Mouse (Mus musculus) ES-CJ7 (cell line): Measurements from ENCODE around the gene 1700019A02Rik.

Experiments used
- DNase-seq: peaks from one replicate; pipeline ENCODE4 v3.0.0; 2011; ENCODE audit warnings: low read depth, low spot score

The 1700019A02Rik gene

GRCm38 (mm10) chr1:53187536-53187935 is at the start of gene 1700019A02Rik:
TSS of gene 1700019A02Rik (minus strand) at chr1:53187636.
- peak; percentile 16 for DNase-seq

DNA sequence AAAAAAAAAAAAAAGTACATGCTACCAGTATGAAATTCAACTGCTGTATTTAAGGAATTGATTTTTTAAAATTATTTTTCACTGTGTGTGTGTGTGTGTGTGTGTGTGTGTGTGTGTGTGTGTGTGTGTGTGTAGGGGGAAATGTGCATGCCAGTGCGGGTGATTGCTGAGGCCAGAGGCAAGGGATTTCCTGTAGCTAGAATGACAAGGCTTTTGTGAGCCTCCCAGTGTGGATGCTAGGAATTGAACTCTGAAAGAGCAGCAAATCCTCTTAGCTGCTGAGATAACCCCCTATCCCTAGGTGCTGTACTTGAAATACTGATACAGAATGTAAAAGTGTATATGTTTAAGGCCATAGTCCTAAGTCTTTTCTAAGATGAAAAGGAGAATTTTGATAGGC is 38.6 kb upstream of the 1700019A02Rik start:
- DNase-seq: no peak

DNA sequence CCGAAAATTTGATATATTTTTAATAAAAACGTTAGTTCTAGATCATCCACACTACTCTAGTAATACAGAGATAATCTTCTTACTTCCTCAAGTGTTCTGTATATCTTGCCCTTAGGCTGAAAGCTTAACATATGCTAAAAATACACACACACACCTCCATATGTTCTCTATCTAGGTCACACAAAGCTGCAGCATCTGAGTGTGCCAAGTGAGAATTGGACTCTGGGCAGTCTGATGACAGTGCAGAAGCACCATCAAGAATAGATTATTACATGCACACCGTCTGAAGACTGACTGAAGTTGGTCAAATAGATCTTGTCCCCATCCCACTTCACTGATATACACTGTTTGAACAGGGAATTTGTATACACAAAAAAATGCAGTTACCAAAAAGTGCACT is 38.2 kb upstream of the 1700019A02Rik start:
- no peak for DNase-seq

GRCm38 (mm10) chr1:53224775-53225174 is 37.3 kb upstream of the 1700019A02Rik start:
- DNase-seq: no peak

DNA sequence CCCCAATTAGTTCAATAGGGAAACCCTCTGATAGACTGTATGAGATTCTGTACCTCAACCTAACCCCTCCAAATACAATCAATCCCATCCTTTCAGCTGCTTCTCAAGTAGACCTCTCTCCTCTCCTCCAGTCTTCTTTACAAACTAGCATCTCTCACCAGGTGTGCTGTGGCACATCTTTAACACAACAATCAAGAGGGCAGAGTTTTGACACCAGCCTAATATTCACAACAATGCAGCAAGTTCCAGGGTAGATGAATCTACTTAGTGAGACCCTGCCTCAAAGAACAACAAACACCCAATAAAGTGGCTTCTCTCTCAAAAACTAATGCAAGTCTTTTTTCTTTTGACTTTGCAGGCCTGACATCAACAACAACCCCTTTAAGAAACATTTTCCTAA is 22.7 kb upstream of the 1700019A02Rik start:
- DNase-seq: peak; percentile 74

DNA sequence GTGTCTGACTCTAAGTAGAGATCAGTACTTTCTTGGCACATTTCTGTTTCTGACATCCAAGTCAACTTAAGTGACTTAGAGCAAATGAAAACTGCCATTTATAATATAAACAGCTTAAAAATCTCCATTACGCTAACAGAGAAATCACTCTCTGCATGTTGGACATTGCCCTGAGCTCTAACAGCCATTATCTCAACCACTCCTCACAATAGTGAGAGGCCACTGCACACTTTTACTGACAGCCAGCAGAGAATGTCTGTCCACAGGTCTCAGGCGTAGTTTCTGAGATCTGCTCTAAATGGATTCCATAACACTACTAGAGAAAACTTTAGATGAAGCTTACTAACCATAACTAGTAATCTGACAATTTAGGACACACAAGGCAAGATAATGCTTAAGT is 16.5 kb upstream of the 1700019A02Rik start:
- DNase-seq: no peak

GRCm38 (mm10) chr1:53201630-53202199 is 14.3 kb upstream of the 1700019A02Rik start:
- DNase-seq: no peak

DNA sequence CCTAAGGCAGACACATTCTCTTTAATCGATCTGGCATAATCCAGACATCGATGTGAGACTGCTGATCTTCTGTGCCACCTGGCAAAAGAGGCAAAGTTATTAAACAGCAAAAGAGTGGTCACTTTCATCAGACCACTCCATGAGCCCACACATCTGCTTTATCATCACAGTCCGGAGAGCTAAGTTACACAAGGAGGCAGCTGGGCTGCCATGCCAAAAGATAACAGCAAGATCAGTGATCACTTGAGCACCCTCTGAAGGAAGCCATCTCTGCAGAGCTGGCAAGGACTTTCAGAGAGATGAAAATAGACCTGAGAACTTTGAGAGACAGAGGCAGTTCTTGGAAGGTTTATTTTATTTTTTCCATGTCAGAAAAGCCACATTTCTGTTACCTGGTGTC is 7.1 kb upstream of the 1700019A02Rik start:
- no peak for DNase-seq

GRCm38 (mm10) chr1:53191234-53191633 is 3.8 kb upstream of the 1700019A02Rik start:
- no peak for DNase-seq

- DNase-seq: no peak
Measured at GRCm38 (mm10) chr1:53189620-53190019, 2.2 kb upstream of the 1700019A02Rik start.

- DNase-seq: no peak
Measured at GRCm38 (mm10) chr1:53186301-53186700, 1.1 kb downstream of the 1700019A02Rik start.

DNA sequence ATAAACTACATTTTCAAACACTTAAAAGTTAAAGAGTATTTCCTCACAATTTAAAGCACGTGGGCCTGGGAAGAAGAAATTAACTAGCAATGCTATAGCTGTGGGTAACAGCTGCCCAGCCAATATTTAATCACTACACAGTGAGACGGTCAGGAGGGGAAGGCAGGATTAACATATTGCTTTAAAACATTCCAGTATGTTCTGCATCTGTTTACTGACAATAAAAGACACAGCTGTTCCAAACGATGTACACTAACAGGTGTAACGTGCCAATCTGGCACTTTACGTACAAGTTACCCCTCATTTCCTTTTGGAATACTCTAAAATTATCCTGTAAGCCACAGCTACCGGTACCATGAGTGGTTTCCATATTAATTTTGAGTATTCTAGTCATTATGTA is 29.7 kb downstream of the 1700019A02Rik start:
- no peak for DNase-seq

GRCm38 (mm10) chr1:53123066-53123465 is 64.4 kb downstream of the 1700019A02Rik start:
- DNase-seq: no peak

- DNase-seq: no peak
Measured at GRCm38 (mm10) chr1:53110561-53110960, 76.9 kb downstream of the 1700019A02Rik start.
